Mouse (Mus musculus) heart, postnatal 0 days (tissue): ENCODE measurements around the gene Eipr1.

ENCODE experiments used
- CTCF ChIP-seq: IDR thresholded peaks from 2 replicates; pipeline ENCODE4 v1.5.1; 2016; ENCODE audit warnings: antibody characterized with exemption, control low read depth, low read depth
- EP300 ChIP-seq: IDR thresholded peaks from 2 replicates; pipeline ENCODE4 v1.6.1; 2016; ENCODE audit warnings: antibody characterized with exemption, low read depth

DNA sequence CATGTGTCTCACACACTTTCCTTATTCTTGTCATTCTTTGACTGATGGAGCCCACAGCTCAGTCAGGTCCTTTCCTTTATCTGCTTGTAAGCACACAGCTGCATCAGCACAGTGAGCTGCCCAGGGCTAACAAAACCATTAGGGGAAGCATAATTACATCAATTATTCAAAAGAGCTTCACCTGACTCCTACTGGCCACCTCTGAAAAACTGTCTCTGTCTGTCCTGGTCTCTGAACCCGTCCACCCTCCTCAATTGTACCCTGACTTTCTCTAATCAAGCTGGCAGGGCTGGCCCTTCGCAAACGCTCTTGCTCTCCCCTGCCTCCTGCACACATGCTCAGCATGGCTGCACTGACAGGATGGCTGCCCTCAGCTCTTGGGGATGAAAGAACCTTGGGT, 27.2 kb upstream of the Eipr1 start:
- TF ChIP-seq CTCF (no peak), EP300 (no peak)
